Mouse (Mus musculus): ENCODE results near the gene Gucd1.

DNA sequence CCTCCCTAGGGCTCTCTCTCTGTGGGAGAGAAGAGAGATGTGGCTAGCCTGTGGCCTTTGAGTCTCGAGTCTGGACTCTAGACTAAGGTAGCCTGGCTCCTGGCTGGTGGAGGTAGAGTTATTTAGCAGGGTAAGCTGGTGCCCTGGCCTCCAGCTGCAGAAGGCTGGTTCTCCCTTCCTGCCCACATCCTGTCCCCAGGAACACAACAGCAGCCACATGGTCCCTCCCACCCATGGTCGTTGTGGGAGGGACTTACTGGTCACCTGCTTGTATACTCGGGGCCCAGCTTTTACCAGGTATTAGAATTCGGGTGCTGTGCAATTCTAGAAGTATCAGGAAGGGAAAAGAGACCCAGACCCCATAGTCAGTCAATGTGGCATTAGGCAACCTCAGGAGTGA lies 197.5 kb downstream of the Gucd1 start:
- TF ChIP-seq CHD2 (IDR thresholded peaks at IDR 0.05; ENCODE audit: low read depth, low read length) (no peak), MAFK (IDR thresholded peaks at IDR 0.05; ENCODE audit: insufficient read depth, low read depth, low read length) (no peak), HCFC1 (IDR thresholded peaks at IDR 0.05; ENCODE audit: borderline replicate concordance, insufficient read depth, low read length) (no peak)
